Mouse (Mus musculus): ENCODE data around the gene Slc25a48.

Gene Slc25a48

GRCm38 (mm10) chr13:56449239-56450030, 11.3 kb downstream of the Slc25a48 start:
- DNase-seq = no peak

GRCm38 (mm10) chr13:56450035-56450434, 11.9 kb downstream of the Slc25a48 start:
- no peak for DNase-seq

GRCm38 (mm10) chr13:56458001-56458400, 19.8 kb downstream of the Slc25a48 start:
- DNase-seq = no peak

- no peak for DNase-seq
These were observed 23.3 kb downstream of the Slc25a48 start for GRCm38 (mm10) chr13:56461460-56461859.

GRCm38 (mm10) chr13:56462791-56463190, 24.6 kb downstream of the Slc25a48 start:
- DNase-seq = no peak

GRCm38 (mm10) chr13:56463261-56463660, 25.1 kb downstream of the Slc25a48 start:
- DNase-seq = no peak

- no peak for DNase-seq
These were observed 25.6 kb downstream of the Slc25a48 start for GRCm38 (mm10) chr13:56463750-56464149.

GRCm38 (mm10) chr13:56467786-56468185, 29.6 kb downstream of the Slc25a48 start:
- DNase-seq = no peak

GRCm38 (mm10) chr13:56468536-56468935, 30.4 kb downstream of the Slc25a48 start:
- DNase-seq = no peak

- no peak for DNase-seq
These were observed 33.1 kb downstream of the Slc25a48 start for GRCm38 (mm10) chr13:56471211-56471610.

- DNase-seq = peak; percentile 75
These were observed 33.8 kb downstream of the Slc25a48 start for GRCm38 (mm10) chr13:56471951-56472350.

GRCm38 (mm10) chr13:56472661-56473060, 34.5 kb downstream of the Slc25a48 start:
- no peak for DNase-seq

- DNase-seq = peak; percentile 54
These were observed 37.2 kb downstream of the Slc25a48 start for GRCm38 (mm10) chr13:56475363-56475762.

- DNase-seq = peak; percentile 17
These were observed 38.6 kb downstream of the Slc25a48 start for GRCm38 (mm10) chr13:56476790-56477189.

- DNase-seq = peak; percentile 37
These were observed 39.1 kb downstream of the Slc25a48 start for GRCm38 (mm10) chr13:56477271-56477670.

- no peak for DNase-seq
These were observed 39.9 kb downstream of the Slc25a48 start for GRCm38 (mm10) chr13:56478027-56478426.

- DNase-seq = no peak
These were observed 44.0 kb downstream of the Slc25a48 start, which contains the start of gene Il9 for GRCm38 (mm10) chr13:56482146-56482545. Il9 (minus strand) TSS chr13:56482246.

- DNase-seq = no peak
These were observed 49.9 kb downstream of the Slc25a48 start for GRCm38 (mm10) chr13:56488012-56488411.

- peak; percentile 6 for DNase-seq
These were observed 56.3 kb downstream of the Slc25a48 start for GRCm38 (mm10) chr13:56494440-56494839.

- no peak for DNase-seq
These were observed 62.0 kb downstream of the Slc25a48 start for GRCm38 (mm10) chr13:56500132-56500531.

- DNase-seq = no peak
These were observed 62.5 kb downstream of the Slc25a48 start for GRCm38 (mm10) chr13:56500636-56501035.

GRCm38 (mm10) chr13:56501866-56502420, 63.8 kb downstream of the Slc25a48 start:
- DNase-seq = no peak

- DNase-seq = no peak
These were observed 68.8 kb downstream of the Slc25a48 start for GRCm38 (mm10) chr13:56506871-56507496.

- DNase-seq = no peak
These were observed 71.6 kb downstream of the Slc25a48 start for GRCm38 (mm10) chr13:56509796-56510195.

Data from lung, postnatal 36 days (tissue).